Mouse (Mus musculus) forebrain, embryonic 10.5 days (tissue): Measurements from ENCODE around the gene Ttyh3. TPM values are rescaled to one million over a fixed set of nuclear protein-coding genes. Genes with fewer than 3 reads are reported as not detected.

Experiments used
- DNase-seq: peaks from one replicate; pipeline ENCODE4 v3.0.0-alpha.2; 2017; ENCODE audit warnings: low spot score; ENCODE audit errors: extremely low spot score
- H3K27ac ChIP-seq: fragments of 300-500 bp; sonication (generic); 2 replicates; pipeline ENCODE4 v1.5.1; 2016; ENCODE audit warnings: mild to moderate bottlenecking
- H3K27me3 ChIP-seq: fragments of 300-500 bp; sonication (generic); 2 replicates; pipeline ENCODE4 v1.6.1; 2016; ENCODE audit warnings: mild to moderate bottlenecking; ENCODE audit not compliant: poor library complexity, severe bottlenecking
- H3K36me3 ChIP-seq: fragments of 300-500 bp; sonication (generic); replicated peaks from 2 replicates; pipeline ENCODE4 v1.6.1; 2016; ENCODE audit warnings: mild to moderate bottlenecking, moderate library complexity
- H3K4me1 ChIP-seq: fragments of 300-500 bp; sonication (generic); 2 replicates; pipeline ENCODE4 v1.6.1; 2016
- H3K4me3 ChIP-seq: fragments of 300-500 bp; sonication (generic); 2 replicates; pipeline ENCODE4 v1.5.1; 2016; ENCODE audit warnings: mild to moderate bottlenecking, moderate library complexity
- H3K9me3 ChIP-seq: fragments of 300-500 bp; sonication (generic); 2 replicates; pipeline ENCODE4 v1.6.1; 2016; ENCODE audit warnings: mild to moderate bottlenecking, moderate library complexity
- WGBS: fragments of 180-500 bp; shearing (Covaris S2); methylation state at CpG from one replicate; pipeline ENCODE4 v1.1.7; 2016; 5-methylcytosine and 5-hydroxymethylcytosine counted together
- polyA plus RNA-seq: library from polyadenylated mRNA; unstranded; fragments of >200 nt; fragmentation: Nextera tagmentation; extraction: Ambion mirVana; gene quantifications from 2 replicates; pipeline ENCODE4 v1.2.1, GENCODE M21; 2016

The Ttyh3 gene
- polyA plus RNA-seq, 1 experiment from 2014 or later: 35.7 TPM

DNA sequence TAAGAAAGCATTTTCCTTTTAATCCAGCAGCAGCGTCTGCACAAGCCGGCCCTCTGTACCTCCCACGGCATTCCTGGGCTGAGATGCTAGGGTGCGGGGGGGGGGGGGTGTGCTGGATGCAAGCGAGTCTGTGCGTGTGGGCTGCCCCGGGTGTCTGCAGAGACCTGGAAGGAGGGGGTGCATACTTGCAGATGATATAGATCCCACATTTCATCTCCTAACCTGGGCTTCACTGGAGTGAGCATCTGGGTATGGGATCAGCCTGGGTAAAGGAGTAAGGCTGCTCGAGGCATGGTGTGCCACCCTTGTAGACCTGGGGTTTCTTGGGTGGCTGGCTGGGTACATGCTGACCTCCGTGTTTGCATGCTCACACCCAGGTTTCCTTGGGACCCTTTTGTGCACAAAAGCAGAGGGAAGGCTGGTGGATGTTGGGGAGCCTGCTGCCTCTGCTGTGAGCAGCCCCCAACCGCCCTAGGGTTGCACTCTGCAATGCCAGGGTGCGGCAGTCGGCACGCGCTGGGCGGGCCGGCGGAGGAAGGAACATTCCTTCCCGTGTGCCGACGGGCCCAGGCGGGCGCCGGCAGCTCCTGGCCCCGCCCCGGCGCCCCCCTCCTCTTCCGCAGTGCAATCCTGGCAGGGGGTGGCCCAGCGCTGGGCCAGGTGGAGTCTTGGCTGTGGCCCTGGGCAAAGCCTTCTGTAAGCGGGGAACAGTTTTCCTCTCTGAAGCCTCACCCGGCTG lies 38.4 kb downstream of the Ttyh3 start:
- peaks cover 36% of the 10 kb centered on the region for H3K36me3 ChIP-seq
- H3K4me3 ChIP-seq: peak overlapping the region; percentile 70
- H3K9me3 ChIP-seq: no peaks in the 10 kb centered on the region
- WGBS: 0% methylated on average over 30 of the region's 30 CpGs
- peak overlapping the region; percentile 95 for H3K27ac ChIP-seq
- peak; percentile 55 for DNase-seq
- peaks cover 72% of the 10 kb centered on the region for H3K27me3 ChIP-seq
- H3K4me1 ChIP-seq: peaks cover 95% of the 10 kb centered on the region

DNA sequence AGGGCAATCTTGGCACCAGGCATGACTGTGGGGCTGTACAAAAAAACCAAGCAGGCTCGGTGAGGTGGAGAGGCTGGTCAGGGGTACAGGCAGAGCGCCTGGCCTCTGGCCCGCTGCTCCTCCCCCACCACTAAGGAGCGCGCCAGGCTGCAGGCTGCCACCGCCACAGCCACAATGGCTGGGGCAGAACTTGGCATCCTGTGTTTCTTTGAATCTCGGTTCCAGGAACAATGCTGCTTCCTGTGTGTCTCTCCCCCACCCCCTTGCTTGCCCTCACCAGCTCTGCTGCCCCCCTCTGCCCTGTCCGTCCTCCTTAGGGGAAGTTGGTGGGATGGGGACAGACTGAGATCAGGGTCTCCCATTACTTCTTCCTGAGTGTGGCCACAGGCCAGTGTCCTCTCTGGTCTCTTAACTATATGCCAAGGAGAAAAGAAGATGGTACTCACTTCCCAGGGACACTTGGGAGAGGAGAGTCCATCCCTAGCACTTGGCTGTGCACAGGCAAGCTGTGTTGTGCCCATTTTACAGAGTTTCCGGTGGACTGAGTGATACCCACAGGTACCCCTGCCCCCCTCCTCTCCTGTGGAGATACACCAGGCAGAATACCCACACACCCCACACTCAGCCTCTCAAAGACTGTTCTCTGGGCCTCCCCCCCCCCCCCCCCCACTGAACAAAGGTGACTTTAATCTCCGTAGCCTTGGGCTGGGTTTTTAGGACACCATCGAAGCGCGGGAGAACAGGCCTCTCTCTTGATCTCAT lies 39.1 kb downstream of the Ttyh3 start:
- H3K27ac ChIP-seq: peak overlapping the region; percentile 95
- peaks cover 95% of the 10 kb centered on the region for H3K4me1 ChIP-seq
- H3K36me3 ChIP-seq: peaks cover 29% of the 10 kb centered on the region
- no peaks in the 10 kb centered on the region for H3K9me3 ChIP-seq
- peaks cover 80% of the 10 kb centered on the region for H3K27me3 ChIP-seq
- peak overlapping the region; percentile 70 for H3K4me3 ChIP-seq
- 2% methylated on average over 13 of the region's 13 CpGs for WGBS
- DNase-seq: no peak

DNA sequence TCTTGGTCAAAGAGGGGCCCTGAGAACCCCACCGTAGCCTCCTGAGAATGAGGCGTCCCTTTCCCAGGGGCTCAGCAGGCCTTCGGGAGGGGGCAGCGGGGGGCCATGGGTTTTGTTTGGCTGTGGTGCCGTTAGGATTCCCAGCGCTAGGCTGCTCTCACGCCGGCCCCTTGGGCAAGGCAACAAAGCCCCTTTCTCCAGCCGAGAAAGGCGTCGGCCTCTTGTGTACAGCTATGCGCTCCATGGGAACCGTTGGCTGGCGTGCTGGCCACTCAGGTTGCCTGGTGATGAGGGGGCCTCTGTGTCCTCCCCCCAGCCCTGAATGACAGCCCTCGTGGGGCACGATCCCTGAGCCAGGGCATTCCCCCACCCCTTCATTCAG lies 40.2 kb downstream of the Ttyh3 start:
- Histone ChIP-seq H3K27ac (peak overlapping the region; percentile 95), H3K9me3 (no peaks in the 10 kb centered on the region), H3K4me3 (peak overlapping the region; percentile 70), H3K4me1 (peaks cover 89% of the 10 kb centered on the region), H3K27me3 (peaks cover 85% of the 10 kb centered on the region), H3K36me3 (peaks cover 18% of the 10 kb centered on the region)
- under 1% methylated on average over 16 of the region's 16 CpGs for WGBS
- peak; percentile 79 for DNase-seq

DNA sequence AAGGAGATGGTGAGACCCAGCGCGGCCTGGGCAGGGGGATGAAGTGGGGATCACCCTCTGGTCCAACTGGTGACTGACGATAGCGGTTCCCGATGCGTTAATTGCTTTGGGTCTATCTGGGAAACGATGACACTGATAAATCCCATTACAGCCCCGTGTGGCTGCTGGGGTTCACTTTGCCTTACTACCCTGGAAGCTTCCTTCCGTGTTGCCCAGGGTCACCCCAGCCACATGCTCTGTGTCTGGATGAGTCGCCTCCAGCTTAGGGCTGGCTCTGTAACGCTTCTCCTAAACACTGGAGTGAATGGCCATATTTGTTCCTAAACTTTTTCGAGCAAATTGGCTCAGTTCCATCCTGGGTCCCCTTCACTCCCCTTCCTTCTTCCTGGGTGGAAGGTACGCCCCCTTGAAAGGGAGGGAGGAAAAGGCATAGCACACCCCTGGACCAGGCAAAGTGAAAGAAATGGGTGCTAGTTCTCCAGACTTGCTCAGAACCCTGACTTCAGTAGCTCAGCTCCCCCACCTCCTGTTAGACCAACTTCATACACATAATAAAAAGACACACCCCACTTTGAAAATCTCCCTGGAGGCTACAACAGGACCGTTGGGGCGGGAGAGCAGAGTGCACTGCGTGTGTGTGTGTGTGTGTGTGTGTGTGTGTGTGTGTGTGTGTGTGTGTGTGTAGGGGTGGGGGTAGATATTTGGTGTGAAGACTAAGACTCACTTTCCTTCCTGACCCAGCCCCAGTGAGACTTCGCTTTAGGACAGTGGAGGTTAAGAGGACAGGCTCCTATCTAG lies 40.8 kb downstream of the Ttyh3 start:
- Histone ChIP-seq H3K9me3 (no peaks in the 10 kb centered on the region), H3K4me1 (peaks cover 87% of the 10 kb centered on the region), H3K36me3 (peaks cover 12% of the 10 kb centered on the region), H3K4me3 (peak overlapping the region; percentile 70), H3K27ac (peak overlapping the region; percentile 95), H3K27me3 (peaks cover 85% of the 10 kb centered on the region)
- under 1% methylated on average over 17 of the region's 17 CpGs for WGBS
- no peak for DNase-seq

DNA sequence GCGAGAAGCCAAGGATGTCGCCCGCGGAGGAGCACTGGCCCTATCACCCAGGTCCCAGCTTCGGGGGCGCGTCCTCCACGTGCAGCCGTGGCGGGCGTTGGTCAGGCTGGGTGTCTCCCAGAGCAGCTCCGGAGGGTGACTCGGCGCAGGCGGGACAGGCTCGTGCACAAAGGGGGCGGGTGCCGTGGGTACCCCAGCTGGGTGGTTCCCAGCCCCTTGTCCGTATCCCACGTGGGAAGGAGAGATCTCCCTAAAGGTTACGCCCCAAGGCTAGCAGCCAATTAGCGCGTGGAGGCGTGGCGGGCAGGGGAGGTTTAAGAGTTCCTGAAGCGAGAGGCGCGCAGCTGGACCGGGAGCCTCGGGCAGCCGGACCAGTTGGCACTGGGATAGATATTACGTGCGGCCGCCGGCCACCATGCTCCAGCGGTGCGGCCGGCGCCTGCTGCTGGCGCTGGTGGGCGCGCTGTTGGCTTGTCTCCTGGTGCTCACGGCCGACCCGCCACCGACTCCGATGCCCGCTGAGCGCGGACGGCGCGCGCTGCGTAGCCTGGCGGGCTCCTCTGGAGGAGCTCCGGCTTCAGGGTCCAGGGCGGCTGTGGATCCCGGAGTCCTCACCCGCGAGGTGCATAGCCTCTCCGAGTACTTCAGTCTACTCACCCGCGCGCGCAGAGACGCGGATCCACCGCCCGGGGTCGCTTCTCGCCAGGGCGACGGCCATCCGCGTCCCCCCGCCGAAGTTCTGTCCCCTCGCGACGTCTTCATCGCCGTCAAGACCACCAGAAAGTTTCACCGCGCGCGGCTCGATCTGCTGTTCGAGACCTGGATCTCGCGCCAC lies 41.6 kb downstream of the Ttyh3 start, which contains the start of gene Lfng:
Gene Lfng (plus strand): TSS at position 320 of the 835 bp plus-strand sequence.
- peaks cover 79% of the 10 kb centered on the region for H3K27me3 ChIP-seq

DNA sequence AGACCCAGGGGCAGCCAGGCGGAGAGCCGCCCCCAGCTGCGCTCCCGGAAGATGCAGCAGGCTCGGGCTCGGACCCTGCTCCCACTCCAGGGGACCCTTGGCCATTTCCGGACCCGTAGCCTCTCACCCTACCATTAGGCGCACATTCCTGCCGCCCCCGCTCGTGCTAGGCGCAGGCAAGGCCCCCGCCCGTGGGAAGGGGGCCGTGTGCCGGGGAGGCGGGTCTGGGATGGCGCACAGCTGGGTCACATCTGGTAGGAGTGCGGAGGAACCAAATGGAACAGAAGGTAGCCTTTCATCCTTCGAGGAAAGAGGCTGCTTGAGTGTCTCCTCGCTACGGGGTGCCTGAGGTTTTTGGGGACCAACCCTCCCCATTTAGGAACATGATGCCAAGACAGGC lies 42.4 kb downstream of the Ttyh3 start:
- peak overlapping the region; percentile 70 for H3K4me3 ChIP-seq
- H3K27me3 ChIP-seq: peaks cover 72% of the 10 kb centered on the region
- no peak for DNase-seq
- no peaks in the 10 kb centered on the region for H3K9me3 ChIP-seq
- no peaks in the 10 kb centered on the region for H3K36me3 ChIP-seq
- H3K4me1 ChIP-seq: peaks cover 79% of the 10 kb centered on the region
- 0% methylated on average over 23 of the region's 23 CpGs for WGBS
- H3K27ac ChIP-seq: peak overlapping the region; percentile 95

More for the DNA sequence above, 41.6 kb downstream of the Ttyh3 start, which contains the start of gene Lfng:
- peak; percentile 97 for DNase-seq
- WGBS: under 1% methylated on average over 91 of the region's 91 CpGs
- H3K4me1 ChIP-seq: peaks cover 82% of the 10 kb centered on the region
- no peaks in the 10 kb centered on the region for H3K9me3 ChIP-seq
- H3K27ac ChIP-seq: peak within 1 kb of the TSS; percentile 95
- peaks cover 4% of the 10 kb centered on the region for H3K36me3 ChIP-seq
- peak within 1 kb of the TSS; percentile 70 for H3K4me3 ChIP-seq

DNA sequence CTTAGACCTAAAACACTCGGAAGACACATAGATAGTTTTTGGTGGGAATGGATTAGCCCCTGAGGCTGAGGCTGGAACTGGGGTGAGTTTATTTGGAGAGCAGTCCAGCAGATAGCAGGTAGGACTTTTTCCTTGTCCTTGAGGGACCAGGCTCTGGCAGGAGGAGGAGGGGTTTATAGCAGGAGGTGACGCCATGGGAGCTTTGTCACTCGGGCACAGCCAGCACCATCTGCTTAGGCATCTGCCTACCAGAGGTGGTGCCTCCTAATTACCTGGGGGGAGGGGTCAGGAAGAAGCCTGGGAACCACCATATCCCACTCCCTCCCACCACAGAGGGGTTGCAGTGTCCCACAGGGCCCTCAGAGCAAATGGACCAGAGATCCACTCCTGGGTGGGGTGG lies 43.6 kb downstream of the Ttyh3 start:
- no peak for DNase-seq
- WGBS: 23% methylated on average over 3 of the region's 3 CpGs

DNA sequence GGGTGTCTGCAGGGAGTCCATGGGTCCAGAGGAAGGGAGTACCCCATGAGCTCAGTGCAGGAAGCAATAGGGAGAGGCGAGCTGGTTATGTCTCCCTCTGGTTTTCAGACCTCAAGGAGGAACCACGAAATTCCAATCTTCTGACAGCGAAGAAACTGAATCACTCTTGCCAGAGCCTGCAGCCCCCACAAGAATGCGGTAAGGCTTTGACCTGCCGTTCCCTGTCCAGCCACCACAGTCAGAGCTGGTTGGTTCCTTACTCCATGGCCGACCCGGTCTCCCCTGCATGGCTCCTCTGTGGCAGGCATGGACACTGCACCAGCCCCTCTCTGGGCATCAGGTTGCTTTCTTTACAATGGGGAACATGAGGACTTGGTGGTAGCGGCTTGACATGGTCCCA lies 44.4 kb downstream of the Ttyh3 start:
- DNase-seq: no peak
- Histone ChIP-seq H3K36me3 (no peaks in the 10 kb centered on the region), H3K4me1 (peaks cover 70% of the 10 kb centered on the region), H3K27me3 (peaks cover 52% of the 10 kb centered on the region), H3K4me3 (no peak overlapping the region), H3K9me3 (no peaks in the 10 kb centered on the region), H3K27ac (peak overlapping the region; percentile 2; the same call in 1 of the 2 replicates)
- 81% methylated on average over 8 of the region's 8 CpGs for WGBS

More for the DNA sequence above, 43.6 kb downstream of the Ttyh3 start:
- Histone ChIP-seq H3K4me3 (peak overlapping the region; percentile 14; the same call in 1 of the 2 replicates), H3K27ac (peak overlapping the region; percentile 25; the same call in 1 of the 2 replicates), H3K4me1 (peaks cover 73% of the 10 kb centered on the region), H3K27me3 (peaks cover 60% of the 10 kb centered on the region), H3K9me3 (no peaks in the 10 kb centered on the region), H3K36me3 (no peaks in the 10 kb centered on the region)

DNA sequence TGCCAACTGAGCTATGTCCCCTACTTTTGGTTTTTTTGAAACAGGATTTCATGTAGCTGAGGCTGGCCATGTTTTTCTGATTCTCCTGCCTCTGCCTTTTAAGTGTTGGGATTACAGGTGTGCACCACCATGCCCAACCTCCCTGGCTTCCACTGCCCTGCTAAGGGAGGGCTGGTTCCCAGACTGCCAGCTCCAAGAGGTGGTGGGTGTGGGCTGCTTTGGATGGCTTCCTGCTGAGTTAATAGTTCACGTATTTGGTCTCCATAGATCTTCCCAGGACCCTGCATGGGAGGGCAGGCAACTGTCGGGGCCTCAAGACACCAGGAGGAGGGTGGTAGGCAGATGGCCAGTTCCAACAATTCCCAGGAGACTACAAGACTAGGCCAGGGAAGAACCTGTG lies 46.3 kb downstream of the Ttyh3 start:
- Histone ChIP-seq H3K4me1 (peaks cover 53% of the 10 kb centered on the region), H3K27ac (no peak overlapping the region), H3K9me3 (no peaks in the 10 kb centered on the region), H3K4me3 (no peak overlapping the region), H3K36me3 (no peaks in the 10 kb centered on the region), H3K27me3 (peaks cover 34% of the 10 kb centered on the region)
- WGBS: 86% methylated on average over 2 of the region's 2 CpGs
- no peak for DNase-seq

DNA sequence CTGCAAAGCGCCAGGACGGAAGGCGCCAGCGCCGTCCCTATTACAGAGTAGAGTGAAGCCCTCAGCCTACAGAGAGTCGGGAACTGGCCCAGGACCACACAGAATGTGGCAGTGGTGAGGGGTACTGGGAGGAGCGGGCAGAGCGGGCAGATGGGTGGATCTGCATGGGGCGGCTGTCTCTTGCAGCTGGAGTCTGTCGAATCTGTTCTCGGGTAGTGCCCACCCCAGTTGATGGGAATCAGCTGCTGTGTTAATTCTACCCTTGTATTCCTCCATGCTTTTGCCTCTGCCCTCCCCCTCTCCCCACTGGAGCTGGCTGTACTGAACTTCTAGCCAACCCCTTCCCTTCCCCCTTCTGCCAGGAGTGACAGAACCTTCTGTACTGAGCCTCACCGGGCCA lies 47.1 kb downstream of the Ttyh3 start:
- 85% methylated on average over 12 of the region's 12 CpGs for WGBS
- no peak for DNase-seq
- Histone ChIP-seq H3K4me3 (no peak overlapping the region), H3K27ac (0 out of 2 replicates have a peak overlapping the region, but pooled peaks have one; percentile 20), H3K9me3 (no peaks in the 10 kb centered on the region), H3K36me3 (no peaks in the 10 kb centered on the region), H3K4me1 (peaks cover 54% of the 10 kb centered on the region), H3K27me3 (peaks cover 25% of the 10 kb centered on the region)

DNA sequence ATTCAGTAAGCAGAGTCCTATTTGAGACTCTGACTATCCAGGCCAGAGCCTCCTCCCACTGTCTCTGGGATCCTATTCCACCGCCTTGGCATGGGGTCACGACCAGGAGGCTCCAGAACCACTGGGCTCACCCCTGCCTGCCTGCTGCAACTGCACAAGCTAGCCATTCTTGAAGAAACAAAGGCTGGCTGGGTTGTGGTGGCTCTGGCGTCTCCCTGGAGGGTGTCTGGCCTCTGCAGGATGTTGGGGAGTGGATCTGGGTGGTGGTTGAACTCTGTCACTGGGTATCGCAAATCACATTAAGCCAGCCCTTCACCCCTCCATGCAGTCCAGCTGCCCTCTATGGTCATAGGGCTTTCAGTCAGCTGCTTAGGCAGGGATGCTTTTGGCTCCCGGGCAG lies 48.9 kb downstream of the Ttyh3 start:
- H3K27ac ChIP-seq: 0 out of 2 replicates have a peak overlapping the region, but pooled peaks have one; percentile 40
- peaks cover 8% of the 10 kb centered on the region for H3K27me3 ChIP-seq
- no peak for DNase-seq
- 71% methylated on average over 5 of the region's 5 CpGs for WGBS
- no peaks in the 10 kb centered on the region for H3K9me3 ChIP-seq
- no peak overlapping the region for H3K4me3 ChIP-seq
- H3K36me3 ChIP-seq: no peaks in the 10 kb centered on the region
- H3K4me1 ChIP-seq: peaks cover 52% of the 10 kb centered on the region
